ENCODE assay signal across 12 mouse cellular contexts in the genomic region with DNA sequence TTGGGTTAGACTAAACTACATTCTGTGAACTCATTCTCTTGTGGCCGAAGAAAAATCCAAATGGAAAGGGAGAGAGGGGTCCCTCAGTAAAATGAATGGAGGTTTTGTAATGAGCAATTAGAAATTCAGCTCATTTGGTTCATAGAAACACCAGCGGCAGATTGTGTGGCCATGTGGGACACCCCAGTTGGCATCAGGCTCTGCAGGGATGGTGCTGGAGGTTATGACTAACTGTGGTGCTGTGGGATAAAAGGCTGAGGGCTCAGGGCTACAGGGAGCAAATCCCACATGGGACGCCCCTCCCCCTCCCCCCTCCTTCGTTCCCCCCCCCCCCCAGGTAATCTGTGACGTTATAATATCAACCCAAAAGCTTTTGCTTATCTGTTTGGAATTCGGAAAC.
DNase-seq lines count a peak whose midpoint lies in the region; ATAC-seq and TF ChIP-seq lines count a peak whose summit lies in the region.
"Had no signal": no experiment of that assay in that cellular context is flagged by ENCODE, and none has a peak within 500 bp of the region (broad histone marks: within the 10 kb centered on the region; RNA-seq: fewer than 3 reads in every experiment).

No protein-coding gene starts in this region.

- no peak overlapping the region for H3K4me3 ChIP-seq in left cerebral cortex, adult 2 months
- H3K4me3 ChIP-seq in hindbrain, embryonic 15.5 days = no peak overlapping the region
- H3K4me3 ChIP-seq in midbrain, embryonic 13.5 days (replicated peaks) = no peak overlapping the region

- intact Hi-C loops in left cerebral cortex, postnatal 4 days (cut with DNase I) = no loop called here
- intact Hi-C loops in left cerebral cortex, adult 2 months (cut with DNase I) = loop anchor here (2.0 kb wide), 1 partner anchor 70 kb away; a partner anchor contains a TSS

- H3K27me3 ChIP-seq in hindbrain, embryonic 15.5 days = peaks cover 11% of the 10 kb centered on the region; the same call in 1 of the 2 replicates
- peaks cover 23% of the 10 kb centered on the region for H3K27me3 ChIP-seq in midbrain, embryonic 13.5 days
- H3K27me3 ChIP-seq: Patski had no signal

- 34% methylated on average over 5 of the region's 6 CpGs for WGBS in hindbrain, embryonic 15.5 days
- WGBS in midbrain, embryonic 13.5 days = 28% methylated on average over 6 of the region's 6 CpGs

- no peak overlapping the region for H3K27ac ChIP-seq in left cerebral cortex, adult 2 months
- peak overlapping the region; percentile 20; the same call in 1 of the 2 replicates for H3K27ac ChIP-seq in hindbrain, embryonic 15.5 days (replicated peaks)
- H3K27ac ChIP-seq in midbrain, embryonic 13.5 days = peak overlapping the region; percentile 47
- H3K27ac ChIP-seq: liver, embryonic 14.5 days had no signal

- ATAC-seq in hindbrain, embryonic 15.5 days (ENCODE audit: low FRiP score, low read depth) = peak; percentile 73; the same call in 1 of the 2 replicates
- peak; percentile 90 for ATAC-seq in midbrain, embryonic 13.5 days
- ATAC-seq: Patski had no signal

- H3K36me3 ChIP-seq in hindbrain, embryonic 15.5 days = no peaks in the 10 kb centered on the region
- no peaks in the 10 kb centered on the region for H3K36me3 ChIP-seq in midbrain, embryonic 13.5 days

- no peaks in the 10 kb centered on the region for H3K9me3 ChIP-seq in hindbrain, embryonic 15.5 days
- no peaks in the 10 kb centered on the region for H3K9me3 ChIP-seq in midbrain, embryonic 13.5 days

- no peak overlapping the region for H3K4me2 ChIP-seq in hindbrain, embryonic 15.5 days
- no peak overlapping the region for H3K4me2 ChIP-seq in midbrain, embryonic 13.5 days (replicated peaks)

- peak; percentile 51 for DNase-seq in left cerebral cortex, postnatal 4 days
- DNase-seq in left cerebral cortex, adult 2 months (ENCODE audit: extremely low spot score in 1 of 2, low spot score in 2 of 2) = no peak
- peak; percentile 82 for DNase-seq in cerebellum, adult 9-11 months
- DNase-seq in retina, postnatal 1 day = no peak
- no peak for DNase-seq in gastrocnemius, adult 8-10 months (ENCODE audit: low spot score in 2 of 2)
- DNase-seq in ovary, adult 18-20 months (ENCODE audit: low spot score) = no peak
- DNase-seq: adrenal gland, postnatal 36 days; kidney, adult 18-20 months had no signal

- peaks cover 25% of the 10 kb centered on the region for H3K4me1 ChIP-seq in hindbrain, embryonic 15.5 days (replicated peaks)
- H3K4me1 ChIP-seq in midbrain, embryonic 13.5 days (replicated peaks) = peaks cover 43% of the 10 kb centered on the region

- no peak for TF ChIP-seq CTCF in left cerebral cortex, adult 2 months (IDR thresholded peaks at IDR 0.05)

- H3K9ac ChIP-seq in hindbrain, embryonic 15.5 days = no peak overlapping the region
- no peak overlapping the region for H3K9ac ChIP-seq in midbrain, embryonic 13.5 days (replicated peaks)
- H3K9ac ChIP-seq: liver, embryonic 14.5 days had no signal

Comparison
In these comparisons a context has a peak if more than half of its experiments do, and no peak if none do; other contexts are left out.
1. DNase-seq: peak in left cerebral cortex, postnatal 4 days (single experiment) and cerebellum, adult 9-11 months (single experiment); none in left cerebral cortex, adult 2 months (0 of 2), retina, postnatal 1 day (single experiment), gastrocnemius, adult 8-10 months (0 of 2) and ovary, adult 18-20 months (single experiment).